Mouse (Mus musculus): Measurements from ENCODE around the gene D10Wsu102e. TPM values are rescaled to one million over a fixed set of nuclear protein-coding genes. Genes with fewer than 3 reads are reported as not detected.
"Not testable (repeated sequence)": the region's sequence is repeated elsewhere in the genome, so short reads cannot be mapped to it uniquely, and the experiment has no call there.

The D10Wsu102e gene
- polyA plus RNA-seq, 1 experiment from 2014 or later, result 0.18 TPM

- H3K9ac ChIP-seq, result no peak overlapping the region
- peaks cover 19% of the 10 kb centered on the region for H3K4me1 ChIP-seq (replicated peaks)
- no peak for ATAC-seq (ENCODE audit: insufficient read depth)
- no peaks in the 10 kb centered on the region for H3K9me3 ChIP-seq (replicated peaks)
- no peaks in the 10 kb centered on the region for H3K27me3 ChIP-seq
- no peak overlapping the region for H3K27ac ChIP-seq (replicated peaks)
- no peak overlapping the region for H3K4me3 ChIP-seq (replicated peaks)
- no peak overlapping the region for H3K4me2 ChIP-seq
- H3K36me3 ChIP-seq (replicated peaks), result no peaks in the 10 kb centered on the region
- 72% methylated on average over 7 of the region's 7 CpGs for WGBS (ENCODE audit: insufficient replicate concordance)
These were observed 25.4 kb downstream of the D10Wsu102e start for GRCm38 (mm10) chr10:83385330-83385910.

GRCm38 (mm10) chr10:83397336-83397735 lies 37.3 kb downstream of the D10Wsu102e start:
- Histone ChIP-seq H3K4me1 (replicated peaks) (no peaks in the 10 kb centered on the region), H3K4me3 (replicated peaks) (no peak overlapping the region), H3K36me3 (replicated peaks) (no peaks in the 10 kb centered on the region), H3K9ac (no peak overlapping the region), H3K27ac (replicated peaks) (no peak overlapping the region), H3K9me3 (replicated peaks) (no peaks in the 10 kb centered on the region), H3K4me2 (no peak overlapping the region), H3K27me3 (no peaks in the 10 kb centered on the region)
- 49% methylated on average over 2 of the region's 2 CpGs for WGBS (ENCODE audit: insufficient replicate concordance)
- ATAC-seq (ENCODE audit: insufficient read depth), result no peak

GRCm38 (mm10) chr10:83400896-83401295 lies 40.9 kb downstream of the D10Wsu102e start:
- H3K4me2 ChIP-seq; H3K9me3 ChIP-seq (replicated peaks); H3K4me1 ChIP-seq (replicated peaks); H3K36me3 ChIP-seq (replicated peaks); H3K4me3 ChIP-seq (replicated peaks); H3K9ac ChIP-seq; H3K27ac ChIP-seq (replicated peaks); H3K27me3 ChIP-seq; ATAC-seq (ENCODE audit: insufficient read depth): not testable (repeated sequence)
- WGBS (ENCODE audit: insufficient replicate concordance), result 73% methylated on average over 7 of the region's 7 CpGs

GRCm38 (mm10) chr10:83405031-83405430 lies 45.0 kb downstream of the D10Wsu102e start:
- Histone ChIP-seq H3K27ac (replicated peaks) (no peak overlapping the region), H3K9ac (no peak overlapping the region), H3K4me3 (replicated peaks) (no peak overlapping the region), H3K27me3 (no peaks in the 10 kb centered on the region), H3K4me1 (replicated peaks) (no peaks in the 10 kb centered on the region), H3K9me3 (replicated peaks) (0 out of 2 replicates have a peak, but pooled peaks cover 2% of the 10 kb centered on the region), H3K36me3 (replicated peaks) (no peaks in the 10 kb centered on the region; the same call in 1 of the 2 replicates), H3K4me2 (no peak overlapping the region)
- 75% methylated on average over 11 of the region's 11 CpGs for WGBS (ENCODE audit: insufficient replicate concordance)
- ATAC-seq (ENCODE audit: insufficient read depth), result no peak

GRCm38 (mm10) chr10:83405711-83406110 lies 45.7 kb downstream of the D10Wsu102e start:
- Histone ChIP-seq H3K4me2 (no peak overlapping the region), H3K27me3 (no peaks in the 10 kb centered on the region), H3K27ac (replicated peaks) (no peak overlapping the region), H3K36me3 (replicated peaks) (no peaks in the 10 kb centered on the region; the same call in 1 of the 2 replicates), H3K4me3 (replicated peaks) (no peak overlapping the region), H3K9me3 (replicated peaks) (0 out of 2 replicates have a peak, but pooled peaks cover 4% of the 10 kb centered on the region), H3K9ac (no peak overlapping the region), H3K4me1 (replicated peaks) (no peaks in the 10 kb centered on the region)
- no peak for ATAC-seq (ENCODE audit: insufficient read depth)
- 79% methylated on average over 11 of the region's 11 CpGs for WGBS (ENCODE audit: insufficient replicate concordance)

- Histone ChIP-seq H3K27me3 (no peaks in the 10 kb centered on the region), H3K27ac (replicated peaks) (no peak overlapping the region), H3K9ac (no peak overlapping the region), H3K4me2 (no peak overlapping the region), H3K4me3 (replicated peaks) (no peak overlapping the region), H3K9me3 (replicated peaks) (0 out of 2 replicates have a peak, but pooled peaks cover 4% of the 10 kb centered on the region), H3K4me1 (replicated peaks) (no peaks in the 10 kb centered on the region), H3K36me3 (replicated peaks) (no peaks in the 10 kb centered on the region; the same call in 1 of the 2 replicates)
- WGBS (ENCODE audit: insufficient replicate concordance), result 89% methylated on average over 10 of the region's 10 CpGs
- no peak for ATAC-seq (ENCODE audit: insufficient read depth)
These were observed 47.1 kb downstream of the D10Wsu102e start for GRCm38 (mm10) chr10:83407141-83407540.

GRCm38 (mm10) chr10:83418466-83418865 lies 58.4 kb downstream of the D10Wsu102e start:
- WGBS (ENCODE audit: insufficient replicate concordance), result 86% methylated on average over 16 of the region's 16 CpGs

GRCm38 (mm10) chr10:83448582-83448981 lies 88.6 kb downstream of the D10Wsu102e start:
- Histone ChIP-seq H3K4me3 (replicated peaks) (no peak overlapping the region), H3K27me3 (no peaks in the 10 kb centered on the region), H3K9me3 (replicated peaks) (no peaks in the 10 kb centered on the region), H3K36me3 (replicated peaks) (no peaks in the 10 kb centered on the region), H3K4me1 (replicated peaks) (no peaks in the 10 kb centered on the region), H3K4me2 (no peak overlapping the region), H3K27ac (replicated peaks) (no peak overlapping the region), H3K9ac (no peak overlapping the region)
- no peak for ATAC-seq (ENCODE audit: insufficient read depth)
- WGBS (ENCODE audit: insufficient replicate concordance), result 65% methylated on average over 7 of the region's 7 CpGs

More at GRCm38 (mm10) chr10:83418466-83418865, 58.4 kb downstream of the D10Wsu102e start:
- H3K9ac ChIP-seq; H3K4me3 ChIP-seq (replicated peaks); ATAC-seq (ENCODE audit: insufficient read depth); H3K36me3 ChIP-seq (replicated peaks); H3K9me3 ChIP-seq (replicated peaks); H3K27me3 ChIP-seq; H3K27ac ChIP-seq (replicated peaks); H3K4me1 ChIP-seq (replicated peaks); H3K4me2 ChIP-seq: not testable (repeated sequence)

GRCm38 (mm10) chr10:83457531-83457930 lies 97.5 kb downstream of the D10Wsu102e start:
- no peaks in the 10 kb centered on the region for H3K4me1 ChIP-seq (replicated peaks)

GRCm38 (mm10) chr10:83475226-83475625 lies 115.2 kb downstream of the D10Wsu102e start:
- H3K9me3 ChIP-seq (replicated peaks), result no peaks in the 10 kb centered on the region
- H3K27ac ChIP-seq (replicated peaks), result no peak overlapping the region
- H3K4me2 ChIP-seq, result no peak overlapping the region
- no peak for ATAC-seq (ENCODE audit: insufficient read depth)
- no peak overlapping the region for H3K4me3 ChIP-seq (replicated peaks)
- no peaks in the 10 kb centered on the region for H3K27me3 ChIP-seq
- no peaks in the 10 kb centered on the region for H3K4me1 ChIP-seq (replicated peaks)
- H3K36me3 ChIP-seq (replicated peaks), result no peaks in the 10 kb centered on the region
- no peak overlapping the region for H3K9ac ChIP-seq
- WGBS (ENCODE audit: insufficient replicate concordance), result 74% methylated on average over 13 of the region's 13 CpGs

More at GRCm38 (mm10) chr10:83457531-83457930, 97.5 kb downstream of the D10Wsu102e start:
- ATAC-seq (ENCODE audit: insufficient read depth), result no peak
- no peaks in the 10 kb centered on the region for H3K9me3 ChIP-seq (replicated peaks)
- no peaks in the 10 kb centered on the region for H3K27me3 ChIP-seq
- no peak overlapping the region for H3K4me3 ChIP-seq (replicated peaks)
- H3K27ac ChIP-seq (replicated peaks), result no peak overlapping the region
- H3K9ac ChIP-seq, result no peak overlapping the region
- no peaks in the 10 kb centered on the region for H3K36me3 ChIP-seq (replicated peaks)
- no peak overlapping the region for H3K4me2 ChIP-seq
- WGBS (ENCODE audit: insufficient replicate concordance), result 58% methylated on average over 3 of the region's 3 CpGs

- 57% methylated on average over 5 of the region's 5 CpGs for WGBS (ENCODE audit: insufficient replicate concordance)
- no peak overlapping the region for H3K27ac ChIP-seq (replicated peaks)
- no peaks in the 10 kb centered on the region for H3K4me1 ChIP-seq (replicated peaks)
- no peaks in the 10 kb centered on the region for H3K27me3 ChIP-seq
- H3K9ac ChIP-seq, result no peak overlapping the region
- no peak overlapping the region for H3K4me2 ChIP-seq
- H3K4me3 ChIP-seq (replicated peaks), result no peak overlapping the region
- no peak for ATAC-seq (ENCODE audit: insufficient read depth)
- no peaks in the 10 kb centered on the region for H3K9me3 ChIP-seq (replicated peaks)
- H3K36me3 ChIP-seq (replicated peaks), result no peaks in the 10 kb centered on the region
These were observed 117.3 kb downstream of the D10Wsu102e start for GRCm38 (mm10) chr10:83477286-83477685.

GRCm38 (mm10) chr10:83490506-83490905 lies 130.5 kb downstream of the D10Wsu102e start:
- Histone ChIP-seq H3K4me2 (no peak overlapping the region), H3K4me3 (replicated peaks) (no peak overlapping the region), H3K36me3 (replicated peaks) (no peaks in the 10 kb centered on the region), H3K9ac (no peak overlapping the region), H3K9me3 (replicated peaks) (no peaks in the 10 kb centered on the region), H3K27ac (replicated peaks) (no peak overlapping the region), H3K4me1 (replicated peaks) (no peaks in the 10 kb centered on the region), H3K27me3 (no peaks in the 10 kb centered on the region)
- ATAC-seq (ENCODE audit: insufficient read depth), result no peak
- WGBS (ENCODE audit: insufficient replicate concordance), result 68% methylated on average over 6 of the region's 6 CpGs
